Mouse (Mus musculus) hindbrain, postnatal 0 days (tissue): ENCODE measurements around the gene Poldip3. TPM values are rescaled to one million over a fixed set of nuclear protein-coding genes. Genes with fewer than 3 reads are reported as not detected.
A peak's percentile ranks its signal among the peaks of the same experiment; 100 is the strongest.

Source experiments
- ATAC-seq: fragments of 200-750 bp; cut with Nextera tagmentation; 2 replicates; pipeline ENCODE4 v1.8.0; 2017; ENCODE audit warnings: mild to moderate bottlenecking, moderate TSS enrichment, moderate library complexity
- DNase-seq: peaks from one replicate; pipeline ENCODE4 v3.0.0-alpha.2; 2015; ENCODE audit warnings: low spot score
- H3K27ac ChIP-seq: fragments of 300-500 bp; sonication (generic); 2 replicates; pipeline ENCODE4 v1.5.1; 2014; ENCODE audit warnings: mild to moderate bottlenecking
- H3K27me3 ChIP-seq: fragments of 300-500 bp; sonication (generic); 2 replicates; pipeline ENCODE4 v1.6.1; 2014; ENCODE audit warnings: low read length, mixed read lengths; ENCODE audit not compliant: insufficient read depth
- H3K36me3 ChIP-seq: fragments of 300-500 bp; sonication (generic); 2 replicates; pipeline ENCODE4 v1.6.1; 2014; ENCODE audit warnings: low read length, mixed read lengths; ENCODE audit not compliant: insufficient read depth
- H3K4me1 ChIP-seq: fragments of 300-500 bp; sonication (generic); 2 replicates; pipeline ENCODE4 v1.6.1; 2014; ENCODE audit warnings: antibody characterized with exemption, low read length, mixed read lengths; ENCODE audit not compliant: insufficient read depth
- H3K4me2 ChIP-seq: fragments of 300-500 bp; sonication (generic); 2 replicates; pipeline ENCODE4 v1.6.1; 2014; ENCODE audit warnings: low read depth, mild to moderate bottlenecking, low read length, moderate library complexity, mixed read lengths
- H3K4me3 ChIP-seq: fragments of 300-500 bp; sonication (generic); 2 replicates; pipeline ENCODE4 v1.5.1; 2014; ENCODE audit warnings: low read length
- H3K9ac ChIP-seq: fragments of 300-500 bp; sonication (generic); replicated peaks from 2 replicates; pipeline ENCODE4 v1.6.1; 2014; ENCODE audit warnings: mild to moderate bottlenecking, low read length, moderate library complexity, mixed read lengths
- H3K9me3 ChIP-seq: fragments of 300-500 bp; sonication (generic); 2 replicates; pipeline ENCODE4 v1.6.1; 2016; ENCODE audit warnings: low read length, mixed read lengths
- CTCF ChIP-seq: IDR thresholded peaks from 2 replicates; pipeline ENCODE4 v1.5.1; 2016; ENCODE audit warnings: antibody characterized with exemption, control low read depth, low read depth
- WGBS: fragments of 180-500 bp; shearing (Covaris S2); extraction: QIAGEN DNeasy Blood & Tissue Kit; methylation state at CpG from one replicate; pipeline ENCODE4 v1.1.7; 2014; 5-methylcytosine and 5-hydroxymethylcytosine counted together
- polyA plus RNA-seq: library from polyadenylated mRNA; unstranded; fragments of >200 nt; fragmentation: Nextera tagmentation; extraction: Ambion mirVana; gene quantifications from 2 replicates; pipeline ENCODE4 v1.2.1, GENCODE M21; 2015
- total RNA-seq: library from RNA; depleted of rRNA; stranded (reverse); fragments of >200 nt; gene quantifications from 2 replicates; pipeline ENCODE4 v1.2.3, GENCODE M21; 2014

Gene Poldip3
- total and polyA plus RNA-seq, 2 experiments from 2014 or later = 97.5 to 103 TPM

DNA sequence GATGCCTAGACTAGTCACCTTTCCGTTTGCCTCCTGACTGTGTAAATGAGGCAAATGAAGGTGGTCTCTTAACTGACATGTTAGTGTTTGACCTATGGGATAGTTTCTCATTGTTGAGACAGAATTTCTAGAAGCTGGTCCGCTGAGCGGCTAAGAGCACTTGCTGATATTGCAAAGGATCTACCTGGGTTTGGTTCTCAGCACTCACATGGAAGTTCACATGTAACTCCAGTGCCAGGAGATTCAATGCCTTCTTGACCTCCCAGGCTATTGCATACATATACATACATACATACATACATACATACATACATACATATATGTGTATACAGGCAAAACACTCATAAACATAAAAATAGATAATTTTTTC, 874 bp upstream of the Poldip3 start:
- peak overlapping the region; percentile 50 for H3K4me2 ChIP-seq
- H3K27ac ChIP-seq = peak overlapping the region; percentile 99
- WGBS = 29% methylated on average over 3 of the region's 3 CpGs
- H3K36me3 ChIP-seq = peaks cover 11% of the 10 kb centered on the region
- DNase-seq (no peak), ATAC-seq (no peak)
- H3K4me1 ChIP-seq = peaks cover 9% of the 10 kb centered on the region; the same call in 1 of the 2 replicates
- peak overlapping the region; percentile 90; the same call in 1 of the 2 replicates for H3K9ac ChIP-seq
- H3K9me3 ChIP-seq = no peaks in the 10 kb centered on the region
- no peaks in the 10 kb centered on the region for H3K27me3 ChIP-seq
- peak overlapping the region; percentile 95 for H3K4me3 ChIP-seq
- no peak for TF ChIP-seq CTCF

DNA sequence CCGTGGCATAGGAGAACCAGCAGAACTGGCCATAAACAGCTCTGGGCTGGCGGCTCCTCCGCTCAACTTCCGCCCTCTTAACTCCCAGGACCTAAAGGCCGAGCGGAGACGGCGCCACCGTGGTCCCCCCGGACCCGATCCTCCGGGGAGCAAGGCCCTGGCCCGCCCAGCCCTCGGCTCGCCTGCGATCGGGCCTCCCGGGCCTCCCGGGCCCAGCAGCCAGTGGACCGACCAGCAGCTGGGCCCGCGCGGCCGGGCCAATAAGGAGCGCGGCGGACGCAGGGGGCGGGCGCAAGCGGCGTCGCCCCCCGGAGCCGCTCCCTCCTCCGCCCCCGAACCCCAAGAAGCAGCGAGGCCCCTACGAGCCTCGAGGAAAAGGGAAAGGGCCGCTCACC, 386 bp downstream of the Poldip3 start:
- Histone ChIP-seq H3K4me2 (peak overlapping the region; percentile 87), H3K9ac (peak overlapping the region; percentile 90), H3K27me3 (no peaks in the 10 kb centered on the region), H3K4me3 (peak overlapping the region; percentile 95), H3K9me3 (no peaks in the 10 kb centered on the region), H3K27ac (peak overlapping the region; percentile 99), H3K4me1 (peaks cover 9% of the 10 kb centered on the region; the same call in 1 of the 2 replicates), H3K36me3 (peaks cover 11% of the 10 kb centered on the region)
- ATAC-seq = peak; percentile 82
- 0% methylated on average over 34 of the region's 41 CpGs for WGBS
- peak; percentile 83 for DNase-seq
- TF ChIP-seq CTCF = no peak

DNA sequence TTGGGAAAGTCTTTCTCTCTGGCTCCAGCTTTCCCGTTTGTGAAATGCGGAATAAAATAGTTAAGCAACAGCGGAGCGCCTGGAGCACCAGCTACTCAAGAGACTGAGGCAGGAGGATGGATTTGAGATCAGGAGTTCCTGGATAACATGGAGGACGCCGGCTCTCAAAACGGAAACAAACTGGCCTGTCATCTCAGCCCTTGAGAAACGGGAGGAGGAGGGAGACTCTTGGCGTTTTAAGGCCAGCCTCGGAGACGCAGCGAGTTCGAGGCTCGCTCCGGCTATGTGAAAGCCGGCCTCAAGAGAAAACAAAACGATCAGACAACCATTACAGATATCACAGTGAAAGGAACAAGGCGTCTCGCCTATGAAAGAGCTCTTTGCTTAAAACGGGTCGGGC, 789 bp downstream of the Poldip3 start:
- ATAC-seq = no peak
- H3K9ac ChIP-seq = peak overlapping the region; percentile 90
- 4% methylated on average over 21 of the region's 21 CpGs for WGBS
- no peaks in the 10 kb centered on the region for H3K9me3 ChIP-seq
- peak overlapping the region; percentile 99 for H3K27ac ChIP-seq
- H3K36me3 ChIP-seq = peaks cover 8% of the 10 kb centered on the region
- no peaks in the 10 kb centered on the region for H3K27me3 ChIP-seq
- peaks cover 9% of the 10 kb centered on the region; the same call in 1 of the 2 replicates for H3K4me1 ChIP-seq
- H3K4me3 ChIP-seq = peak overlapping the region; percentile 95
- no peak for TF ChIP-seq CTCF
- H3K4me2 ChIP-seq = peak overlapping the region; percentile 87
- DNase-seq = no peak

GRCm38 (mm10) chr15:83145541-83145940, 3.6 kb downstream of the Poldip3 start:
- ATAC-seq (no peak), DNase-seq (no peak)
- H3K9me3 ChIP-seq = no peaks in the 10 kb centered on the region
- no peaks in the 10 kb centered on the region for H3K27me3 ChIP-seq
- H3K4me1 ChIP-seq = peaks cover 9% of the 10 kb centered on the region
- H3K27ac ChIP-seq = no peak overlapping the region
- no peak overlapping the region for H3K9ac ChIP-seq
- WGBS = 95% methylated on average over 6 of the region's 6 CpGs
- H3K4me3 ChIP-seq = no peak overlapping the region
- no peak overlapping the region for H3K4me2 ChIP-seq
- TF ChIP-seq CTCF = no peak
- peaks cover 4% of the 10 kb centered on the region; the same call in 1 of the 2 replicates for H3K36me3 ChIP-seq

DNA sequence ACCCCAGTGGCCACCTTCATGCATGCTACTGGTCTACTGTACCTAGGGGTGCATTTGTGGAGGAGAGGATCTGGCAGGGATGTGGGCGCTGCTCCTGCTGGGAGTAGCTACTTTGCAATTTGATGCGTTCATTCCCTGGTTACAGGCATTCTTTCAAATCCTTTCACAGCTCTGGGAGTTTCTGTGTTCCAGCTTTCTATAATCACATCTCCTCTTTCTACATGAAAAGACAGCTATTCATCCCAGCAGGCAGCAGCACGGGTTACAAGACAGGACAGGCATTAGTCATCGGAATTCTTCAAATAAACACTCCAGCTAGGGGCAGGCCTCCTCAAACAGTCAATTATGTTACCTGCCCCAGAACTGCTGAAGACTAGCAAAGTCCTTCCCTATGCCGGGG, 6.3 kb downstream of the Poldip3 start:
- ATAC-seq = no peak
- no peak overlapping the region for H3K4me2 ChIP-seq

DNA sequence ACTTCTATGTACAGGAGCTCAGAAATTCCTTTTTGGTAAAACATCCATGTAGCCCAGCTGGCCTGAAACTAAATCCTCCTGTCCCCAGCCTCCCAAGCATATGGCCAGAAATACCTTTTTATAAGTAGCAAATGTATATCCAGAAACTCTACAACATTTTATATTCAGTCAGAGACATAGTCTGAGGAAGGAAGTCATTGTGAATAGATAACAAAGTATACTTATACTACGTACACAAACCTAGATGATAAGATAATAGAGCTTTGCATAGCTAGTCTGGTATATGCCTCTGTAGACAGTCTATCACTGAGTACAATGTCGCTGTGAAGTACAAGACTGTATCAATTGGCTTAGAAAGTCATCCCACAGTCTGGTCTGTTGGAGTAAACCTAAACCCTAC, 13.5 kb downstream of the Poldip3 start:
- ATAC-seq = no peak
- no peak for TF ChIP-seq CTCF
- WGBS = 87% methylated on average over 2 of the region's 2 CpGs
- Histone ChIP-seq H3K27me3 (no peaks in the 10 kb centered on the region), H3K36me3 (peaks cover 64% of the 10 kb centered on the region), H3K27ac (no peak overlapping the region), H3K4me1 (no peaks in the 10 kb centered on the region), H3K9ac (no peak overlapping the region), H3K4me3 (no peak overlapping the region), H3K9me3 (no peaks in the 10 kb centered on the region), H3K4me2 (no peak overlapping the region)
- no peak for DNase-seq

More for the DNA sequence above, 6.3 kb downstream of the Poldip3 start:
- peak; percentile 7 for DNase-seq
- 0 out of 2 replicates have a peak overlapping the region, but pooled peaks have one; percentile 5 for H3K9ac ChIP-seq
- H3K9me3 ChIP-seq = no peaks in the 10 kb centered on the region
- H3K4me3 ChIP-seq = no peak overlapping the region
- peak overlapping the region; percentile 45; the same call in 1 of the 2 replicates for H3K27ac ChIP-seq
- peaks cover 2% of the 10 kb centered on the region for H3K4me1 ChIP-seq
- H3K27me3 ChIP-seq = no peaks in the 10 kb centered on the region
- no peak for TF ChIP-seq CTCF
- H3K36me3 ChIP-seq = peaks cover 7% of the 10 kb centered on the region; the same call in 1 of the 2 replicates
- WGBS = 15% methylated on average over 5 of the region's 5 CpGs

- H3K4me1 ChIP-seq = no peaks in the 10 kb centered on the region
- H3K9ac ChIP-seq = no peak overlapping the region
- no peak for ATAC-seq
- no peak overlapping the region for H3K27ac ChIP-seq
- no peak overlapping the region for H3K4me3 ChIP-seq
- TF ChIP-seq CTCF = no peak
- no peak for DNase-seq
- no peak overlapping the region for H3K4me2 ChIP-seq
- H3K36me3 ChIP-seq = peaks cover 73% of the 10 kb centered on the region
- WGBS = 75% methylated on average over 6 of the region's 6 CpGs
- no peaks in the 10 kb centered on the region for H3K27me3 ChIP-seq
- H3K9me3 ChIP-seq = no peaks in the 10 kb centered on the region
These were observed 14.5 kb downstream of the Poldip3 start for GRCm38 (mm10) chr15:83134671-83135070.
